Mouse (Mus musculus) heart, postnatal 0 days (tissue): Measurements from ENCODE around the gene Sos1.

ENCODE experiments used
- CTCF ChIP-seq: IDR thresholded peaks from 2 replicates; pipeline ENCODE4 v1.5.1; 2016; ENCODE audit warnings: antibody characterized with exemption, control low read depth, low read depth
- EP300 ChIP-seq: IDR thresholded peaks from 2 replicates; pipeline ENCODE4 v1.6.1; 2016; ENCODE audit warnings: antibody characterized with exemption, low read depth

DNA sequence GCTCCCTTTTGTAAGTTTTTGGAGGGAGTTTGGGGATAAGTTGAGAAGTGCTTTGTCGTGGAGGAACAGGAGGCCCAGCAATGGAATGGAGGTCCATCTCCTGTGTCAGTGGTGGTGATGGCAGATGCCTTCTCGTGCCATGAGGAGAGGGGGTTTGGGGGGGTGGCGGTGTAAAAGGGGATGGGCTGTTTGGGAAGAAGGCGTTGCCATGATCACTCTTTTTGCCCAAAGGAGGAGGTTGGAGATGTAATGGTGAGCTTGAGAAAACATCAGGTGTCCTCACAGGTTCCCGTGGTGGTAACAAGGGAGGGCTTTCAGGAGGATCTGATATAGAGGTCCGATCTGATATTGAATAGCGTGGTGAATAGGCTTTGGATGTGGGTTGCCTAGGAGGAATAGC is 82.0 kb downstream of the Sos1 start:
- no peak for TF ChIP-seq CTCF
- no peak for TF ChIP-seq EP300
